Mouse (Mus musculus): ENCODE measurements around the gene Med25. TPM values are rescaled to one million over a fixed set of nuclear protein-coding genes. Genes with fewer than 3 reads are reported as not detected.
A peak's percentile ranks its signal among the peaks of the same experiment; 100 is the strongest.

The Med25 gene
- polyA plus RNA-seq, 2 experiments = 69.1 to 142 TPM

GRCm38 (mm10) chr7:44835373-44836015, 57.0 kb downstream of the Med25 start:
- H3K4me3 ChIP-seq (replicated peaks; ENCODE audit: low read length) = no peak overlapping the region
- H3K36me3 ChIP-seq (ENCODE audit: control insufficient read depth, insufficient read depth, low read length) = peaks cover 25% of the 10 kb centered on the region
- H3K9ac ChIP-seq (ENCODE audit: low read depth, low read length, severe bottlenecking) = no peak overlapping the region
- no peak for ATAC-seq (ENCODE audit: low FRiP score, low read depth)
- H3K9me3 ChIP-seq (ENCODE audit: control insufficient read depth, low read length) = no peaks in the 10 kb centered on the region
- peaks cover 7% of the 10 kb centered on the region; the same call in 1 of the 2 replicates for H3K4me1 ChIP-seq (ENCODE audit: control insufficient read depth, insufficient read depth, low read length)
- no peak for TF ChIP-seq POLR2A (IDR thresholded peaks at IDR 0.05; ENCODE audit: borderline replicate concordance, extremely low read depth, insufficient read depth, insufficient read length)
- no peak for DNase-seq (ENCODE audit: low spot score)
- peaks cover 19% of the 10 kb centered on the region; the same call in 1 of the 2 replicates for H3K27me3 ChIP-seq (ENCODE audit: control insufficient read depth, insufficient read depth, low read length)
- whole genome bisulfite sequencing = 92% methylated on average over 1 of the region's 1 CpGs
- H3K4me2 ChIP-seq (replicated peaks; ENCODE audit: low read depth, low read length, severe bottlenecking) = no peak overlapping the region
- no peak overlapping the region for H3K27ac ChIP-seq (replicated peaks; ENCODE audit: low read depth, low read length)

DNA sequence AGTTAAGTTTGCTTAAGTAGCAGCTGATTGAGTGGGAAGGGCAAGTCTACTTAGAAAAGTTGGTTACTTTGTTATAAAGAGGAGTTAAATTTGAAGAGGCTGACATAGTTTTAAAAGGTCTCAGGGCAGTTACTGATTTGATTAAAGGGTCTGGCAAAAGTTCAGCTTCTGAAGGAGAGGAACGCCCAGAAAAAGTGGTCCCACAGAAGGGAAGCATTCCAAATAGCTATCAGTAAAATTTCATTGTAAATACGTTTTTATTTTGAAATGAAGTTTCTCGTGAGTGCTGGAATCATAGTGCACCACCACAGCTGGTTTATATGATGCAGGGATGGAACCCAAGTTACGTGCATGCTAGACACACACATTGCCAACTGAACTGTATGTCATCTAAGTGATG, 59.7 kb downstream of the Med25 start:
- H3K4me3 ChIP-seq (replicated peaks; ENCODE audit: low read length) = no peak overlapping the region
- H3K36me3 ChIP-seq (ENCODE audit: control insufficient read depth, insufficient read depth, low read length) = peaks cover 48% of the 10 kb centered on the region
- H3K9me3 ChIP-seq (ENCODE audit: control insufficient read depth, low read length) = no peaks in the 10 kb centered on the region
- no peak for TF ChIP-seq POLR2A (IDR thresholded peaks at IDR 0.05; ENCODE audit: borderline replicate concordance, extremely low read depth, insufficient read depth, insufficient read length)
- no peak overlapping the region for H3K4me2 ChIP-seq (replicated peaks; ENCODE audit: low read depth, low read length, severe bottlenecking)
- WGBS = 43% methylated on average over 4 of the region's 4 CpGs
- ATAC-seq (ENCODE audit: low FRiP score, low read depth) (no peak), DNase-seq (ENCODE audit: low spot score) (peak; percentile 50)
- H3K9ac ChIP-seq (ENCODE audit: low read depth, low read length, severe bottlenecking) = no peak overlapping the region
- no peaks in the 10 kb centered on the region for H3K27me3 ChIP-seq (ENCODE audit: control insufficient read depth, insufficient read depth, low read length)
- H3K4me1 ChIP-seq (ENCODE audit: control insufficient read depth, insufficient read depth, low read length) = no peaks in the 10 kb centered on the region
- H3K27ac ChIP-seq (replicated peaks; ENCODE audit: low read depth, low read length) = no peak overlapping the region

- H3K9ac ChIP-seq (ENCODE audit: low read depth, low read length, severe bottlenecking) = no peak overlapping the region
- no peaks in the 10 kb centered on the region for H3K9me3 ChIP-seq (ENCODE audit: control insufficient read depth, low read length)
- peaks cover 45% of the 10 kb centered on the region for H3K36me3 ChIP-seq (ENCODE audit: control insufficient read depth, insufficient read depth, low read length)
- no peaks in the 10 kb centered on the region; the same call in 1 of the 2 replicates for H3K4me1 ChIP-seq (ENCODE audit: control insufficient read depth, insufficient read depth, low read length)
- WGBS = 85% methylated on average over 5 of the region's 5 CpGs
- ATAC-seq (ENCODE audit: low FRiP score, low read depth) (no peak), DNase-seq (ENCODE audit: low spot score) (no peak)
- H3K27ac ChIP-seq (replicated peaks; ENCODE audit: low read depth, low read length) = no peak overlapping the region
- H3K4me2 ChIP-seq (replicated peaks; ENCODE audit: low read depth, low read length, severe bottlenecking) = no peak overlapping the region
- no peak overlapping the region for H3K4me3 ChIP-seq (replicated peaks; ENCODE audit: low read length)
- TF ChIP-seq POLR2A (IDR thresholded peaks at IDR 0.05; ENCODE audit: borderline replicate concordance, extremely low read depth, insufficient read depth, insufficient read length) = no peak
- no peaks in the 10 kb centered on the region for H3K27me3 ChIP-seq (ENCODE audit: control insufficient read depth, insufficient read depth, low read length)
These were observed 63.8 kb downstream of the Med25 start for GRCm38 (mm10) chr7:44828706-44829105.

GRCm38 (mm10) chr7:44826771-44827170, 65.7 kb downstream of the Med25 start:
- Histone ChIP-seq H3K27me3 (ENCODE audit: control insufficient read depth, insufficient read depth, low read length) (no peaks in the 10 kb centered on the region), H3K9me3 (ENCODE audit: control insufficient read depth, low read length) (no peaks in the 10 kb centered on the region), H3K4me1 (ENCODE audit: control insufficient read depth, insufficient read depth, low read length) (no peaks in the 10 kb centered on the region; the same call in 1 of the 2 replicates), H3K4me3 (replicated peaks; ENCODE audit: low read length) (no peak overlapping the region), H3K9ac (ENCODE audit: low read depth, low read length, severe bottlenecking) (no peak overlapping the region), H3K27ac (replicated peaks; ENCODE audit: low read depth, low read length) (no peak overlapping the region), H3K36me3 (ENCODE audit: control insufficient read depth, insufficient read depth, low read length) (peaks cover 40% of the 10 kb centered on the region), H3K4me2 (replicated peaks; ENCODE audit: low read depth, low read length, severe bottlenecking) (no peak overlapping the region)
- ATAC-seq (ENCODE audit: low FRiP score, low read depth) = no peak
- TF ChIP-seq POLR2A (IDR thresholded peaks at IDR 0.05; ENCODE audit: borderline replicate concordance, extremely low read depth, insufficient read depth, insufficient read length) = no peak
- DNase-seq (ENCODE audit: low spot score) = no peak
- WGBS = 89% methylated on average over 3 of the region's 3 CpGs

MicroRNA genes within 50 kb of the gene (microRNA counts, 519-probe panel; counts per million panel counts)
- not detected for microRNA mmu-miR-707

Small RNA genes lying within 50 kb of the gene (microRNA-seq; reads per million reads assigned to microRNA genes)
- gene Mir707 = not detected

Other genes with a start within 250 kb of the Med25 start
- 1.7 and 2.5 TPM in 2 replicates for gene Myh14, start 221.9 kb downstream of the Med25 start, polyA plus RNA-seq (2012; rRNA removed)
- gene Myh14, start 221.9 kb downstream of the Med25 start, polyA plus RNA-seq (2014; fragmentation: Nextera tagmentation; extraction: Ambion mirVana) = 3.7 and 4.8 TPM in 2 replicates
- not detected in 2 replicates for gene Izumo2, start 184.0 kb downstream of the Med25 start, polyA plus RNA-seq (2012; rRNA removed)
- not detected in 2 replicates for gene Izumo2, start 184.0 kb downstream of the Med25 start, polyA plus RNA-seq (2014; fragmentation: Nextera tagmentation; extraction: Ambion mirVana)
- 39.9 and 44.6 TPM in 2 replicates for gene Vrk3, start 144.3 kb downstream of the Med25 start, polyA plus RNA-seq (2012; rRNA removed)
- 28.8 and 30.9 TPM in 2 replicates for gene Vrk3, start 144.3 kb downstream of the Med25 start, polyA plus RNA-seq (2014; fragmentation: Nextera tagmentation; extraction: Ambion mirVana)
- gene Zfp473, start 141.7 kb downstream of the Med25 start, polyA plus RNA-seq (2012; rRNA removed) = 1.1 and 1.6 TPM in 2 replicates
- gene Zfp473, start 141.7 kb downstream of the Med25 start, polyA plus RNA-seq (2014; fragmentation: Nextera tagmentation; extraction: Ambion mirVana) = 1.4 and 1.7 TPM in 2 replicates
- gene Nup62, start 76.6 kb downstream of the Med25 start, polyA plus RNA-seq (2012; rRNA removed) = 92.5 and 133 TPM in 2 replicates
- gene Nup62, start 76.6 kb downstream of the Med25 start, polyA plus RNA-seq (2014; fragmentation: Nextera tagmentation; extraction: Ambion mirVana) = 53.0 and 53.9 TPM in 2 replicates
- gene Il4i1, start 76.3 kb downstream of the Med25 start, polyA plus RNA-seq (2012; rRNA removed) = 0.87 and 1.0 TPM in 2 replicates
- 1.6 and 2.5 TPM in 2 replicates for gene Il4i1, start 76.3 kb downstream of the Med25 start, polyA plus RNA-seq (2014; fragmentation: Nextera tagmentation; extraction: Ambion mirVana)
- gene Atf5, start 76.1 kb downstream of the Med25 start, polyA plus RNA-seq (2012; rRNA removed) = 47.9 and 69.8 TPM in 2 replicates
- gene Atf5, start 76.1 kb downstream of the Med25 start, polyA plus RNA-seq (2014; fragmentation: Nextera tagmentation; extraction: Ambion mirVana) = 3.1 and 3.7 TPM in 2 replicates
- 179 and 270 TPM in 2 replicates for gene Akt1s1, start 43.7 kb downstream of the Med25 start, polyA plus RNA-seq (2012; rRNA removed)
- 66.1 and 70.5 TPM in 2 replicates for gene Akt1s1, start 43.7 kb downstream of the Med25 start, polyA plus RNA-seq (2014; fragmentation: Nextera tagmentation; extraction: Ambion mirVana)
- gene Tbc1d17, start 43.6 kb downstream of the Med25 start, polyA plus RNA-seq (2012; rRNA removed) = 86.0 and 103 TPM in 2 replicates
- 76.0 and 81.7 TPM in 2 replicates for gene Tbc1d17, start 43.6 kb downstream of the Med25 start, polyA plus RNA-seq (2014; fragmentation: Nextera tagmentation; extraction: Ambion mirVana)
- gene Pnkp, start 35.6 kb downstream of the Med25 start, polyA plus RNA-seq (2012; rRNA removed) = 28.7 and 32.0 TPM in 2 replicates
- 23.8 and 26.6 TPM in 2 replicates for gene Pnkp, start 35.6 kb downstream of the Med25 start, polyA plus RNA-seq (2014; fragmentation: Nextera tagmentation; extraction: Ambion mirVana)
- gene Ptov1, start 22.9 kb downstream of the Med25 start, polyA plus RNA-seq (2012; rRNA removed) = 751 and 1,065 TPM in 2 replicates
- gene Ptov1, start 22.9 kb downstream of the Med25 start, polyA plus RNA-seq (2014; fragmentation: Nextera tagmentation; extraction: Ambion mirVana) = 471 and 513 TPM in 2 replicates
- gene Fuz, start 3.4 kb upstream of the Med25 start, polyA plus RNA-seq (2012; rRNA removed) = 48.7 and 72.6 TPM in 2 replicates
- gene Fuz, start 3.4 kb upstream of the Med25 start, polyA plus RNA-seq (2014; fragmentation: Nextera tagmentation; extraction: Ambion mirVana) = 21.7 and 25.0 TPM in 2 replicates
- 113 and 141 TPM in 2 replicates for gene Ap2a1, start 36.8 kb upstream of the Med25 start, polyA plus RNA-seq (2012; rRNA removed)
- 72.2 and 75.7 TPM in 2 replicates for gene Ap2a1, start 36.8 kb upstream of the Med25 start, polyA plus RNA-seq (2014; fragmentation: Nextera tagmentation; extraction: Ambion mirVana)
- gene Tsks, start 50.5 kb upstream of the Med25 start, polyA plus RNA-seq (2012; rRNA removed) = 0.05 TPM in 1 of 2 replicates, not detected in the other
- 0.14 TPM in 1 of 2 replicates, not detected in the other for gene Tsks, start 50.5 kb upstream of the Med25 start, polyA plus RNA-seq (2014; fragmentation: Nextera tagmentation; extraction: Ambion mirVana)
- gene Cpt1c, start 82.1 kb upstream of the Med25 start, polyA plus RNA-seq (2012; rRNA removed) = 78.9 and 115 TPM in 2 replicates
- 26.3 and 33.6 TPM in 2 replicates for gene Cpt1c, start 82.1 kb upstream of the Med25 start, polyA plus RNA-seq (2014; fragmentation: Nextera tagmentation; extraction: Ambion mirVana)
- gene Prmt1, start 93.9 kb upstream of the Med25 start, polyA plus RNA-seq (2012; rRNA removed) = 607 and 720 TPM in 2 replicates
- gene Prmt1, start 93.9 kb upstream of the Med25 start, polyA plus RNA-seq (2014; fragmentation: Nextera tagmentation; extraction: Ambion mirVana) = 166 and 187 TPM in 2 replicates
- gene Irf3, start 104.9 kb upstream of the Med25 start, polyA plus RNA-seq (2012; rRNA removed) = 142 and 168 TPM in 2 replicates
- gene Irf3, start 104.9 kb upstream of the Med25 start, polyA plus RNA-seq (2014; fragmentation: Nextera tagmentation; extraction: Ambion mirVana) = 92.5 and 92.7 TPM in 2 replicates
- 81.3 and 104 TPM in 2 replicates for gene Bcl2l12, start 106.0 kb upstream of the Med25 start, polyA plus RNA-seq (2012; rRNA removed)
- 54.9 and 62.9 TPM in 2 replicates for gene Bcl2l12, start 106.0 kb upstream of the Med25 start, polyA plus RNA-seq (2014; fragmentation: Nextera tagmentation; extraction: Ambion mirVana)
- 114 and 135 TPM in 2 replicates for gene Scaf1, start 123.7 kb upstream of the Med25 start, polyA plus RNA-seq (2012; rRNA removed)
- 50.7 and 58.3 TPM in 2 replicates for gene Scaf1, start 123.7 kb upstream of the Med25 start, polyA plus RNA-seq (2014; fragmentation: Nextera tagmentation; extraction: Ambion mirVana)
- gene Rras, start 125.2 kb upstream of the Med25 start, polyA plus RNA-seq (2012; rRNA removed) = 53.8 and 60.9 TPM in 2 replicates
- 42.8 and 43.7 TPM in 2 replicates for gene Rras, start 125.2 kb upstream of the Med25 start, polyA plus RNA-seq (2014; fragmentation: Nextera tagmentation; extraction: Ambion mirVana)
- gene Prr12, start 160.2 kb upstream of the Med25 start, polyA plus RNA-seq (2012; rRNA removed) = 25.2 and 26.8 TPM in 2 replicates
- gene Prr12, start 160.2 kb upstream of the Med25 start, polyA plus RNA-seq (2014; fragmentation: Nextera tagmentation; extraction: Ambion mirVana) = 16.0 and 19.6 TPM in 2 replicates
- 82.7 and 86.8 TPM in 2 replicates for gene Nosip, start 169.7 kb upstream of the Med25 start, polyA plus RNA-seq (2012; rRNA removed)
- gene Nosip, start 169.7 kb upstream of the Med25 start, polyA plus RNA-seq (2014; fragmentation: Nextera tagmentation; extraction: Ambion mirVana) = 68.1 and 69.6 TPM in 2 replicates
- gene Prrg2, start 170.0 kb upstream of the Med25 start, polyA plus RNA-seq (2012; rRNA removed) = 50.4 and 54.1 TPM in 2 replicates
- gene Prrg2, start 170.0 kb upstream of the Med25 start, polyA plus RNA-seq (2014; fragmentation: Nextera tagmentation; extraction: Ambion mirVana) = 18.6 and 21.4 TPM in 2 replicates
- gene Rcn3, start 199.5 kb upstream of the Med25 start, polyA plus RNA-seq (2012; rRNA removed) = 679 and 759 TPM in 2 replicates
- gene Rcn3, start 199.5 kb upstream of the Med25 start, polyA plus RNA-seq (2014; fragmentation: Nextera tagmentation; extraction: Ambion mirVana) = 569 and 577 TPM in 2 replicates
- 56.1 and 64.6 TPM in 2 replicates for gene Fcgrt, start 211.1 kb upstream of the Med25 start, polyA plus RNA-seq (2012; rRNA removed)
- gene Fcgrt, start 211.1 kb upstream of the Med25 start, polyA plus RNA-seq (2014; fragmentation: Nextera tagmentation; extraction: Ambion mirVana) = 88.4 and 89.0 TPM in 2 replicates
- gene Rps11, start 231.7 kb upstream of the Med25 start, polyA plus RNA-seq (2012; rRNA removed) = 563 and 814 TPM in 2 replicates
- gene Rps11, start 231.7 kb upstream of the Med25 start, polyA plus RNA-seq (2014; fragmentation: Nextera tagmentation; extraction: Ambion mirVana) = 1,719 and 1,751 TPM in 2 replicates
- gene Rpl13a, start 236.0 kb upstream of the Med25 start, polyA plus RNA-seq (2012; rRNA removed) = 3,691 and 3,912 TPM in 2 replicates
- 1,718 and 1,777 TPM in 2 replicates for gene Rpl13a, start 236.0 kb upstream of the Med25 start, polyA plus RNA-seq (2014; fragmentation: Nextera tagmentation; extraction: Ambion mirVana)
- 0.31 TPM in 1 of 2 replicates, not detected in the other for gene Gm45713, start 243.5 kb upstream of the Med25 start, polyA plus RNA-seq (2012; rRNA removed)
- gene Gm45713, start 243.5 kb upstream of the Med25 start, polyA plus RNA-seq (2014; fragmentation: Nextera tagmentation; extraction: Ambion mirVana) = 0.39 and 1.4 TPM in 2 replicates
- gene Flt3l, start 243.7 kb upstream of the Med25 start, polyA plus RNA-seq (2012; rRNA removed) = 12.4 and 18.6 TPM in 2 replicates
- gene Flt3l, start 243.7 kb upstream of the Med25 start, polyA plus RNA-seq (2014; fragmentation: Nextera tagmentation; extraction: Ambion mirVana) = 2.2 and 3.3 TPM in 2 replicates